Mouse (Mus musculus): Measurements from ENCODE around the gene Itm2b. TPM values are rescaled to one million over a fixed set of nuclear protein-coding genes. Genes with fewer than 3 reads are reported as not detected.

Gene Itm2b
- polyA plus RNA-seq, 1 experiment from 2014 or later: 1,903 TPM

DNA sequence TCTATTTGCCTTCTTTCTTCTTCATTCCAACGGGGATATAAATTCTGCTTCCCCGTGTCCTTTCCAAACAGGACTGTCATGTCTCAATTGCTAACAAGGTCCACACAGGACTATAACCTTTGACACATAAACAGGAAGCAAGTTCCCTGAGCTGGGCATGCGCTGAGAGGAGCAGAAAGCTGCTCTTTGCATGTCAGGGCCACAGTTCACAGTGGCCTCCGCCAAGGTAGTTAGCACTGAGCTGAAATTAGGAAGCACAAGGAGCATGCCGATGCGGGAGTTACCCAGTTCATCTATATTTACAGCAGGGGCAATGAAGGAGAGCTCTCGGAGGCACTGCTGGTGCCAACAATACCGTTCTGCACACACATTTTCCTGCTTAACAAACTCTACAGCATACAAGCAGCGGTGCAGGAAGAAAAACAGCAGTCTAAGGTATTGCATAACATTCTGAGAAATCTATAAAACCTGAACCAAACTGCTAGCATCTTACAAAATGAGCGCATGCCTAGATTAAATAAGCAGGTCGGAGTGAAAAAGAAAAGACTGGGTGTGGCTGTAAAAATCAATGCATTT, 10.7 kb downstream of the Itm2b start:
- ATAC-seq (0 out of 2 replicates have a peak, but pooled peaks have one; percentile 13), DNase-seq (ENCODE audit: low spot score) (peak; percentile 53)
- peaks cover 17% of the 10 kb centered on the region for H3K36me3 ChIP-seq (ENCODE audit: insufficient read depth, low read length)
- H3K9ac ChIP-seq (replicated peaks; ENCODE audit: low read depth): no peak overlapping the region
- no peak overlapping the region; the same call in 1 of the 2 replicates for H3K4me2 ChIP-seq (replicated peaks; ENCODE audit: low read depth, low read length)
- H3K27ac ChIP-seq (ENCODE audit: low read length): peak overlapping the region; percentile 35; the same call in 1 of the 2 replicates
- TF ChIP-seq CTCF (IDR thresholded peaks at IDR 0.05): no peak
- no peak for TF ChIP-seq EP300 (IDR thresholded peaks at IDR 0.05)
- H3K9me3 ChIP-seq (ENCODE audit: low read length): no peaks in the 10 kb centered on the region
- no peak overlapping the region for H3K4me3 ChIP-seq (ENCODE audit: low read depth, low read length)
- H3K4me1 ChIP-seq (ENCODE audit: insufficient read depth, low read depth, low read length): peaks cover 30% of the 10 kb centered on the region; the same call in 1 of the 2 replicates
- 39% methylated on average over 11 of the region's 11 CpGs for WGBS
- H3K27me3 ChIP-seq (replicated peaks; ENCODE audit: insufficient read depth, low read length): no peaks in the 10 kb centered on the region

GRCm38 (mm10) chr14:73373606-73374005, 11.5 kb downstream of the Itm2b start:
- Histone ChIP-seq H3K4me3 (ENCODE audit: low read depth, low read length) (no peak overlapping the region), H3K4me1 (ENCODE audit: insufficient read depth, low read depth, low read length) (peaks cover 30% of the 10 kb centered on the region; the same call in 1 of the 2 replicates), H3K4me2 (replicated peaks; ENCODE audit: low read depth, low read length) (no peak overlapping the region), H3K36me3 (ENCODE audit: insufficient read depth, low read length) (peaks cover 9% of the 10 kb centered on the region; the same call in 1 of the 2 replicates), H3K27ac (ENCODE audit: low read length) (no peak overlapping the region), H3K9me3 (ENCODE audit: low read length) (no peaks in the 10 kb centered on the region), H3K27me3 (replicated peaks; ENCODE audit: insufficient read depth, low read length) (no peaks in the 10 kb centered on the region), H3K9ac (replicated peaks; ENCODE audit: low read depth) (no peak overlapping the region)
- 46% methylated on average over 8 of the region's 8 CpGs for WGBS
- ATAC-seq (no peak), DNase-seq (ENCODE audit: low spot score) (no peak)
- TF ChIP-seq CTCF (IDR thresholded peaks at IDR 0.05) (no peak), EP300 (IDR thresholded peaks at IDR 0.05) (no peak)

DNA sequence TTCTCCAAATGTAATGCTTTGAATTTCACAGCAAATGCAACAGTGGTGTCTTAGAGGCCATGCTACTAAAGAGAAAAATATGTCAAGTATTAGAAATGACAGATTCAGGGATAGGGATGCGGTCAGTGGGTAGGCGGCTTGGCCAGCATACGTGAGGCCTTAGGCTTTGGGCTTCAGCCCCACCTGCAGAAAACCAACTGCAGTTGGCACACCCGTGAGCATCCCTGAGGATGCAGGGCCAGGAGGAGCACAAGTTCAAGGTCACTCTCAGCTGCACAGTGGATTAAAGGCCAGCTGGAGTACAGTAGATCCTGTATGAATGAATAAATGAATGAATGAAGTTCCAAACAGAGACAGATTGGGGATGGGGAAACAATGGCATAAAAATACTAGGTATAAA, 12.1 kb downstream of the Itm2b start:
- no peak for ATAC-seq
- Histone ChIP-seq H3K9ac (replicated peaks; ENCODE audit: low read depth) (no peak overlapping the region), H3K27ac (ENCODE audit: low read length) (no peak overlapping the region), H3K4me2 (replicated peaks; ENCODE audit: low read depth, low read length) (no peak overlapping the region), H3K4me3 (ENCODE audit: low read depth, low read length) (no peak overlapping the region), H3K4me1 (ENCODE audit: insufficient read depth, low read depth, low read length) (peaks cover 30% of the 10 kb centered on the region; the same call in 1 of the 2 replicates), H3K27me3 (replicated peaks; ENCODE audit: insufficient read depth, low read length) (no peaks in the 10 kb centered on the region), H3K9me3 (ENCODE audit: low read length) (no peaks in the 10 kb centered on the region), H3K36me3 (ENCODE audit: insufficient read depth, low read length) (peaks cover 13% of the 10 kb centered on the region)
- WGBS: 84% methylated on average over 4 of the region's 4 CpGs
- no peak for DNase-seq (ENCODE audit: low spot score)
- no peak for TF ChIP-seq EP300 (IDR thresholded peaks at IDR 0.05)
- TF ChIP-seq CTCF (IDR thresholded peaks at IDR 0.05): no peak

DNA sequence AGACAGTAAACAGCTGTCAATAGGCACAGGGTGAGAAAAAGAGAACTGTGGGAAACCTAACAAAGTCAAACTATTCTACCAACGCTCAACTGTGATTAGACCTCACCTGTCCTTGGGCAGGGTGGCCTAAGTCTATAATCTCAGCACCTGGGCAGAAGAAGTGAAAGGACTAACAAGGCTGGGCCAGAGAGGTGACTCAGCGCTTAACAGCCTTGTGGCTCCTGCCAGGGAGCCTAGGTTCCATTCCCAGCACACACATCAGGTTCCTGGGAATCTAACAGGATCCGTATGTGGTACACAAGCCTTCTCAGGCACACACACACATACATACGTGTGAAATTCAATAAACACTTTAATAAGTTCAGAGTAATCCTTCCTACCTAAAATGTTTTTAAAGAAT, 13.5 kb downstream of the Itm2b start:
- Histone ChIP-seq H3K27ac (ENCODE audit: low read length) (no peak overlapping the region), H3K36me3 (ENCODE audit: insufficient read depth, low read length) (peaks cover 23% of the 10 kb centered on the region), H3K9me3 (ENCODE audit: low read length) (no peaks in the 10 kb centered on the region), H3K9ac (replicated peaks; ENCODE audit: low read depth) (no peak overlapping the region), H3K4me3 (ENCODE audit: low read depth, low read length) (no peak overlapping the region), H3K4me2 (replicated peaks; ENCODE audit: low read depth, low read length) (no peak overlapping the region), H3K27me3 (replicated peaks; ENCODE audit: insufficient read depth, low read length) (no peaks in the 10 kb centered on the region), H3K4me1 (ENCODE audit: insufficient read depth, low read depth, low read length) (peaks cover 30% of the 10 kb centered on the region; the same call in 1 of the 2 replicates)
- DNase-seq (ENCODE audit: low spot score) (no peak), ATAC-seq (no peak)
- WGBS: 84% methylated on average over 4 of the region's 4 CpGs
- no peak for TF ChIP-seq EP300 (IDR thresholded peaks at IDR 0.05)

- H3K9me3 ChIP-seq (ENCODE audit: low read length): no peaks in the 10 kb centered on the region
- TF ChIP-seq EP300 (IDR thresholded peaks at IDR 0.05) (peak; percentile 70), CTCF (IDR thresholded peaks at IDR 0.05) (no peak)
- H3K36me3 ChIP-seq (ENCODE audit: insufficient read depth, low read length): peaks cover 31% of the 10 kb centered on the region
- peak; percentile 30 for DNase-seq (ENCODE audit: low spot score)
- no peak overlapping the region for H3K9ac ChIP-seq (replicated peaks; ENCODE audit: low read depth)
- peaks cover 30% of the 10 kb centered on the region; the same call in 1 of the 2 replicates for H3K4me1 ChIP-seq (ENCODE audit: insufficient read depth, low read depth, low read length)
- no peak overlapping the region for H3K4me2 ChIP-seq (replicated peaks; ENCODE audit: low read depth, low read length)
- no peak overlapping the region for H3K4me3 ChIP-seq (ENCODE audit: low read depth, low read length)
- no peaks in the 10 kb centered on the region for H3K27me3 ChIP-seq (replicated peaks; ENCODE audit: insufficient read depth, low read length)
- WGBS: 49% methylated on average over 23 of the region's 23 CpGs
- ATAC-seq: peak; percentile 50
- H3K27ac ChIP-seq (ENCODE audit: low read length): 0 out of 2 replicates have a peak overlapping the region, but pooled peaks have one; percentile 51
Measured at GRCm38 (mm10) chr14:73370695-73371372, 14.3 kb downstream of the Itm2b start.

DNA sequence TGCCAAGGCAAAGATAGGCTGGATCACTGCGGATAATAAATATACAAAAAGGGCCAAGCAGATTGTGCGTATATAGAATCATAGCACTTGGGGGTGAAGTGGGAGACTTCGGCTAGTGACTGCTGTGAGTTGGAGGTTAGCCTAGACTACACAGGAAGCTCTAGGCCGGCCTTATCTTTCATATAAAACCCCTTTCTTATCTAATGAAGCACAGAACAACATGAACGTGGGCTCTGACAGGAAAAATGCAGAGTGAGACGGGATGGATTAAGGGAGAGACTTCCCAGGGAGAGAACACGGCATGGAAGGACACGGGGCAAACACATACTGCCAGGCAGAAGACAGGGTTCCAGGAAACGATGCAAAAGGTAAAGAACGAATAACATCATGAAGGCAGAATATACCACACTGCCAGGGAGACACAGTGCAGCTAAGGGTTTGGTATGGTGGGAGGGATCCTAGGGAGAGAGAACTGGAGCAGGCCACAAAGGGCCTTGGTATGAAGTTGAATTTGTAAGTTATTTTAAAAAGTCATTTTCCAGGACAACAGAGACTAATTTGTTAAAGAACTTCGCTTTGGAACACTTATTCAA, 14.9 kb downstream of the Itm2b start:
- ATAC-seq: no peak
- peaks cover 37% of the 10 kb centered on the region for H3K36me3 ChIP-seq (ENCODE audit: insufficient read depth, low read length)
- WGBS: 61% methylated on average over 11 of the region's 11 CpGs
- H3K4me1 ChIP-seq (ENCODE audit: insufficient read depth, low read depth, low read length): peaks cover 30% of the 10 kb centered on the region; the same call in 1 of the 2 replicates
- no peaks in the 10 kb centered on the region for H3K9me3 ChIP-seq (ENCODE audit: low read length)
- no peaks in the 10 kb centered on the region for H3K27me3 ChIP-seq (replicated peaks; ENCODE audit: insufficient read depth, low read length)
- H3K9ac ChIP-seq (replicated peaks; ENCODE audit: low read depth): no peak overlapping the region
- no peak overlapping the region for H3K4me3 ChIP-seq (ENCODE audit: low read depth, low read length)
- TF ChIP-seq CTCF (IDR thresholded peaks at IDR 0.05) (no peak), EP300 (IDR thresholded peaks at IDR 0.05) (no peak)
- DNase-seq (ENCODE audit: low spot score): no peak
- no peak overlapping the region for H3K4me2 ChIP-seq (replicated peaks; ENCODE audit: low read depth, low read length)
- peak overlapping the region; percentile 32; the same call in 1 of the 2 replicates for H3K27ac ChIP-seq (ENCODE audit: low read length)
